Mouse (Mus musculus) ES-E14 (cell line): ENCODE measurements around the gene Cers5. TPM values are rescaled to one million over a fixed set of nuclear protein-coding genes. Genes with fewer than 3 reads are reported as not detected.

ENCODE experiments used
- DNase-seq: peaks from one replicate; pipeline ENCODE4 v3.0.0-alpha.2; 2013; ENCODE audit warnings: low read depth, low spot score
- H3K27ac ChIP-seq: 2 replicates; pipeline ENCODE4 v1.5.1; 2012; ENCODE audit warnings: low read depth, mild to moderate bottlenecking, low read length, moderate library complexity, mixed read lengths; ENCODE audit not compliant: poor library complexity, insufficient read depth, severe bottlenecking
- H3K36me3 ChIP-seq: 2 replicates; pipeline ENCODE4 v1.6.1; 2012; ENCODE audit warnings: mild to moderate bottlenecking, low read length, moderate library complexity, mixed read lengths; ENCODE audit not compliant: control insufficient read depth, poor library complexity, insufficient read depth, severe bottlenecking
- H3K4me1 ChIP-seq, 2 experiments: fragments of 150-350 bp in 1 of 2; sonication (generic) in 1 of 2; 2 replicates each; pipeline ENCODE4 v1.6.1; 2012; ENCODE audit warnings: low read length in 2 of 2, mild to moderate bottlenecking in 1 of 2, mixed read lengths in 1 of 2; ENCODE audit not compliant: control insufficient read depth in 2 of 2, insufficient read depth in 2 of 2, poor library complexity in 1 of 2
- H3K4me3 ChIP-seq, 2 experiments: fragments of 150-350 bp in 1 of 2; sonication (generic) in 1 of 2; 2 replicates each; pipeline ENCODE4 v1.5.1; 2012; ENCODE audit warnings: low read length in 2 of 2, low read depth in 1 of 2, mild to moderate bottlenecking in 1 of 2, mixed read lengths in 1 of 2; ENCODE audit not compliant: insufficient read depth in 1 of 2, poor library complexity in 1 of 2, severe bottlenecking in 1 of 2
- H3K9ac ChIP-seq: 2 replicates; pipeline ENCODE4 v1.6.1; 2012; ENCODE audit warnings: low read depth, mild to moderate bottlenecking, low read length, mixed read lengths; ENCODE audit not compliant: poor library complexity, insufficient read depth, severe bottlenecking
- H3K9me3 ChIP-seq: fragments of 150-350 bp; sonication (generic); 2 replicates; pipeline ENCODE4 v1.6.1; 2012; ENCODE audit warnings: low read depth, mild to moderate bottlenecking, low read length; ENCODE audit not compliant: control insufficient read depth, insufficient read depth
- CHD2 ChIP-seq: IDR thresholded peaks from 2 replicates; pipeline ENCODE4 v1.6.1; 2014; ENCODE audit warnings: mild to moderate bottlenecking, low read depth, low read length, inconsistent platforms
- HCFC1 ChIP-seq: IDR thresholded peaks from 2 replicates; pipeline ENCODE4 v1.6.1; 2012; ENCODE audit warnings: low read length, inconsistent platforms, borderline replicate concordance; ENCODE audit not compliant: insufficient read depth
- MAFK ChIP-seq: IDR thresholded peaks from 2 replicates; pipeline ENCODE4 v1.6.1; 2014; ENCODE audit warnings: mild to moderate bottlenecking, low read depth, low read length, inconsistent platforms; ENCODE audit not compliant: insufficient read depth
- ZC3H11A ChIP-seq: IDR thresholded peaks from 2 replicates; pipeline ENCODE4 v1.6.1; 2012; ENCODE audit warnings: low read depth, mild to moderate bottlenecking, inconsistent platforms, low read length, borderline replicate concordance
- ZNF384 ChIP-seq: IDR thresholded peaks from 2 replicates; pipeline ENCODE4 v1.6.1; 2012; ENCODE audit warnings: low read depth, low read length, inconsistent platforms
- in situ Hi-C, 2 experiments: fragments of 600-800 bp; cut with MboI; formaldehyde crosslinking; loops; one replicate each; pipeline ENCODE4 v1.15.1; 2025; ENCODE audit warnings: low sequenced_read_pairs in 2 of 2, inconsistent platforms in 1 of 2; ENCODE audit not compliant: unreplicated experiment in 2 of 2
- total RNA-seq: library from RNA; depleted of rRNA; stranded (reverse); fragments of 300-350 nt; gene quantifications from 2 replicates; pipeline ENCODE4 v1.2.3, GENCODE M21; 2012

Gene Cers5
- total RNA-seq, 1 experiment = 126 TPM

DNA sequence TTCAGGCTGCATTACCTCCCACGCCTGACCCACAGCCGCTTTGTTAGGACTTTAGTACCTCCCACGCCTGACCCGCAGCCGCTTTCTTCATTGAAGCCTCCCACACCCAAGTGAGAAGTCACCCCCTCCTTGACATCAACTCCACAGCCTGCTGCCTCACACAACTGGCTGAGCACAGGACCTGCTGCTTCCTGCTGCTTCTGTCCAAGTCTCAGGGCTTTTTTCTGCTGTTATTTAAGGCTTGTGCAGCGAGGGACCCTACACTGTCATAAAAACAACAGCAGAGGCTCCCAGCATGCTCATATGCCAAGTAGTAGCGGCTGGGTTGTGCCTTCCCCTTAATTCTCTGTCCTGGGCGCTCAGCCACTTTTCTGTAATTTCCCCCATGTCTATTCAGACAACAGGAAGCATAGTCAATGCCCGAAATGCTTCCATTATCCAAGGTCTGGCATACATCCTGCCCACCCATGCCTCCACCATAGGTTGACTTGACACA, 15.0 kb upstream of the Cers5 start:
- H3K9ac ChIP-seq = no peak overlapping the region
- no peak overlapping the region for H3K27ac ChIP-seq
- H3K4me1 ChIP-seq = peaks cover 0 to 4% of the 10 kb centered on the region in 2 experiments; a peak in 1 of 4 replicates
- no peak overlapping the region for H3K4me3 ChIP-seq
- in situ Hi-C loops = no loop called here
- no peak for DNase-seq
- no peaks in the 10 kb centered on the region for H3K9me3 ChIP-seq
- H3K36me3 ChIP-seq = peaks cover 21% of the 10 kb centered on the region; the same call in 1 of the 2 replicates
- TF ChIP-seq CHD2 (no peak), MAFK (no peak), ZNF384 (no peak), ZC3H11A (no peak), HCFC1 (no peak)

DNA sequence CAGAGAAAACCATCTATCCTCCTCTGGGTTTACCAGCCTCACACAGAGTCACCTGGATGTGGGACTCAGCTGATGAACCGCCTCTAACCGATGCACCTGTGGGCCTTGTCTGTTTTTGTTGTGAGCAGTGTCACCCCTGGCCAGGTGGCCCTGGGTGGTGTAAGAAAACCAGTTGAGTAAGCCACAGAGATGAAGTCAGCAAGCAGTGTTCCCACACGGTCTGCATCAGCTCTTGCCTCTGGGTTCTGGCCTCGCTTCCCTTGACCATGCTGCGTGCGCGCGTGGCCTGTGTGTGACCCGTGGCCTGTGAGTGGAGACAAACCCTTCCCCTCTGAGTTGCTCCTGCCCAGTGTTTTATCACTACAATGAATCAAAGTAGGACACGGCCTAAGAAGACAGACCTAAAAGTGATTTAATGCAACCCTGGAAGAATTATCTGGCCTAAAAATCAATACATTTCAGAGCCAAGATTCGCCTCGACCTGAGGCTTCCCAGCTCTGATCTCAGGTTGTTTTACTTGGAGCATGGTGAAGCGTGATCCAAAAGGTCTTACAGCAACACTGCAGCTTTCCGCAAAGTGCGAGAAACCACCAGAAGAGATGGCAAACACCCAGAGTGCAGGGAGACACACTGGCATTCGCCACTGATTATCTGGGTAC, 6.1 kb upstream of the Cers5 start:
- no peaks in the 10 kb centered on the region for H3K9me3 ChIP-seq
- H3K9ac ChIP-seq = no peak overlapping the region
- peaks cover 0 to 3% of the 10 kb centered on the region in 2 experiments; a peak in 1 of 4 replicates for H3K4me1 ChIP-seq
- DNase-seq = no peak
- TF ChIP-seq CHD2 (no peak), ZNF384 (no peak), ZC3H11A (no peak), MAFK (no peak), HCFC1 (no peak)
- in situ Hi-C loops = no loop called here
- H3K27ac ChIP-seq = no peak overlapping the region
- no peak overlapping the region for H3K4me3 ChIP-seq
- H3K36me3 ChIP-seq = peaks cover 21% of the 10 kb centered on the region

DNA sequence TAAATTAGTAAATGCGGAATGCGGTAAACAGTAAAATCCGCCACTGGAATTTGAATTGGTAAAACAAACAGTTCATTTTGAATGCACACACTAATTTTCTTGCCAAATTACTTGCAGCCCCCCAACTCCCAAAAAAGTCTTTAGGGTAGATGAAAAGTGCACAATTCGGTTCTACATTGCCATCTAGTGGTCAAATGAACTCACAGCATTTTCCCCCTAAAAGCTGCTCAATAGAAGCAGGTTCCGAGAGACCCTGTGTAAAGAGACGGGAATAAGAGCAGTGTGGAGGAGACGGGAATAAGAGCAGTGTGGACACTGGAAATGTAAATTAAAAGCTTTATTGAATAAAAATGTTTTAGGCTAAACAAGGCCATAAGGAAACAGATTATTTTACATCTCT, 5.5 kb upstream of the Cers5 start:
- peaks cover 0 to 3% of the 10 kb centered on the region in 2 experiments; a peak in 1 of 4 replicates for H3K4me1 ChIP-seq
- H3K9ac ChIP-seq = no peak overlapping the region
- peaks cover 16% of the 10 kb centered on the region for H3K36me3 ChIP-seq
- no peak overlapping the region for H3K4me3 ChIP-seq
- TF ChIP-seq MAFK = no peak
- TF ChIP-seq CHD2 = no peak
- no peak for TF ChIP-seq HCFC1
- no peak for TF ChIP-seq ZNF384
- 0 out of 2 replicates have a peak, but pooled peaks have one; percentile 22 for TF ChIP-seq ZC3H11A
- no peak for DNase-seq
- H3K27ac ChIP-seq = no peak overlapping the region
- no peaks in the 10 kb centered on the region for H3K9me3 ChIP-seq
- in situ Hi-C loops = no loop called here

DNA sequence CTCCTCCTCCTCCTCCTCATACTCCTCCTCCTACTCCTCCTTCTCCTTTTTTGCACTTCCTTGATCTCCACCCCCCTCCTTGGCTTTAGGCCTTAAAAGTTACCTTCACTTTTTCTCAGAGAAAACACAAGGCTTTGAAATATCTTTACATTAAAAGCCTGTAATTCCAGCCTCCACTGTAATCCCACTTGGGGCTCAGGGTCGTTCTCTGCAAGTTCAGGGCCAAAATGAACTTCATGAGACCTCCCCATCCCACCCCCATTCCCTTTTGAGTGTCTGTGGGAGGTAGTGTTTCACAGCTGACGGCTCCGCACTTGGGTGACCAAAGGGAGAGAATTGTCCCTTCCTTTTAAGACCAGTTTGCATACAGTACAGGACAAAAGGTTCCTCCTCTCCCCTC, 240 bp upstream of the Cers5 start:
- H3K27ac ChIP-seq = 0 out of 2 replicates have a peak overlapping the region, but pooled peaks have one; percentile 2

More for the DNA sequence above, 240 bp upstream of the Cers5 start:
- TF ChIP-seq HCFC1 = no peak
- TF ChIP-seq ZNF384 = no peak
- no peak for TF ChIP-seq CHD2
- in situ Hi-C loops = no loop called here
- H3K36me3 ChIP-seq = no peaks in the 10 kb centered on the region
- no peaks in the 10 kb centered on the region for H3K9me3 ChIP-seq
- no peak overlapping the region for H3K9ac ChIP-seq
- peak overlapping the region; percentile 30 to 98 for H3K4me3 ChIP-seq
- H3K4me1 ChIP-seq = peaks cover 2% of the 10 kb centered on the region in 2 experiments; a peak in 2 of 4 replicates
- no peak for DNase-seq
